Mouse (Mus musculus) v-Abl transformed pro-B cells (cell line): ENCODE data around the gene Atp2a1.

Source experiments
- in situ Hi-C, 2 experiments: fragments of 400-800 bp; cut with MboI; formaldehyde crosslinking; loops; one replicate each; pipeline ENCODE4 v1.15.1; 2025; ENCODE audit not compliant: unreplicated experiment in 2 of 2

Atp2a1 gene

DNA sequence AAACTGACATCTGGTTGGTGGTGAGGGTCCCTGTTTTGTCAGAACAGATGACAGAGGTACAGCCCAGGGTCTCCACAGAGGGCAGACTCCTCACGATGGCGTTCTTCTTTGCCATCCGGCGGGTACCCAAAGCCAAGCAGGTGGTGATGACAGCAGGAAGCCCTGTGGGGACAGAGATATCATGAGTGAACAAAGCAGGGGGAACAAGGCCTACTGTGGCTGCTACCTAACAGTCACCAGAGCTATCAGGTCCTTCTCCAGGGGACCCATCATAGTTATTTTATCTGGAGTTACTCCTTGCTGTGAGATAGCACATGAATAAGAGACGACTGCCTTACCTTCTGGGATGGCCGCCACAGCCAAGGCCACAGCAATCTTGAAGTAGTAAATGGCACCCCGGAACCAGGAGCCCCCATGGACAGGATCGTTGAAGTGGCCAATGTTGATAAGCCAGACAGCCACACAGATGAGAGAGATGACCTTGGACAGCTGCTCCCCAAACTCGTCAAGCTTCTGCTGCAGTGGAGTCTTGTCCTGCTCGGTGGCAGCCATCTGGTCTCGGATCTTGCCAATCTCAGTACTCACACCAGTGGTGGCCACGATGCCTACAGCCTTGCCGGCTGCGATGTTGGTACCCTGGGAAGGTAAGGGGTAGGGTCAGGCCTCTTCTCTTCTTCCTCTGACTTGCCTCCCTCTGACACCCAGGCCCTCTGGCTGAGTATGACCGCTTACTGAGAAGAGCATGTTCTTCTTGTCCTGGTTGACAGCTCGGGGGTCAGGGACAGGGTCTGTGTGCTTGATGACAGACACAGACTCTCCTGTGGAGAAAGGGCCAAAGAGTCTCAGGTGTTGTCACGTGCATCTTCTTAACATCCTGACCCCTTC is 6.3 kb downstream of the Atp2a1 start:
- in situ Hi-C loops: no loop called here

DNA sequence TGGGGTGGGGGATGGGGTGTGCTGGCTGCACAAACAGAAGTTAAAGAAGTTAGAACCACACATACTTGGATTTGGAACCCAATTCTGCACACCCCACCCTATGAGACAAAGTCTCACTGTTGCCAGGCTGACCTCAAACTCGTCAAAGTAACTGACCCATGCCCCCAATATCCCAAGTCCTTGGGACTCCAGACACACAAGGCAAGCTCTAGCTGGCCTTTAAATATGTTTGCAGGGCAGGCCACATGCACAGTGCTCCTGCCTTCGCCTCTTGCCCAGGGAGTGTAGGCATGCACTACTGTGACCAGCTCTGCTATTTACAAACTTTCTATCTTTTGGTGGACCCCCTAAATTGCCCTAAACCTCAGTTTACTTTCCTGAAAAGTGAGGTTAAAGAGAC is 7.7 kb downstream of the Atp2a1 start:
- in situ Hi-C loops: no loop called here

DNA sequence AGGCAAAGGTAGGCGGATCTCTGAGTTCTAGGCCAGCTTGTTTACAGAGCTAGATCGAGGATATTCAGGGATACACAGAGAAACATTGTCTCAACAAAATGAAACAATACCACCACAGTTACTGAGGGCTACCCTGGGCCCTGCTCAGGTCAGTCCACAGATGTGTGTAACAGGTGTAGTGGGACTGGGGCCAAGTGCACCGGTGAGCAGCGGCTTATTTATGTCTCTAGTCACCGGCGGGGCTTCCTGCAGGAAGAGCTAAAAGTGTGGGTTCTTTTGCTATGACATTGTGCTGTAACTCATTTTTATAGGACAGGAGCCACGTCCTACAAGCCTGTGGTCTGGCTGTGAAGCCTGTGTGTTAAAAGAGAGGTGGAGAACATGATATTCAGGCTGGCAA is 9.0 kb downstream of the Atp2a1 start:
- in situ Hi-C loops: no loop called here

DNA sequence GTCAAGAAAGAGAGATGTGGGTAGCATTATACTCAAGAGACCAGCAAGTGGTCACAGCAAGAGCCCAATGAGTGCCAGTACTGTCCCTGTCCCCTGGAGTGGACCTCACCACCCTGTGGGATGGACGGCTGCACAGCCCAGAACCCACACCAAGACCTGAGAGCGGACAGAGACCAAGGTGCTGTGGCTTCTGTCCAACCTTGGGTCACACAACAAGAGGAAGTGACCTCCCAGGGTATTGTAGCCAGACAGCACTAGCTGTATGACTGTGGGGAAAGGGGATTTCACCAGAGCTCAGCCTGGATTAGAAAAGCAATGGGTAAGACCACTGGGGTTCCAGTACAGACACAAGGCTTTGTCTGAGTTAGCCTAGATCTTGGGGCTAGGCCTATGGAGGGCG is 10.7 kb downstream of the Atp2a1 start:
- in situ Hi-C loops: no loop called here

DNA sequence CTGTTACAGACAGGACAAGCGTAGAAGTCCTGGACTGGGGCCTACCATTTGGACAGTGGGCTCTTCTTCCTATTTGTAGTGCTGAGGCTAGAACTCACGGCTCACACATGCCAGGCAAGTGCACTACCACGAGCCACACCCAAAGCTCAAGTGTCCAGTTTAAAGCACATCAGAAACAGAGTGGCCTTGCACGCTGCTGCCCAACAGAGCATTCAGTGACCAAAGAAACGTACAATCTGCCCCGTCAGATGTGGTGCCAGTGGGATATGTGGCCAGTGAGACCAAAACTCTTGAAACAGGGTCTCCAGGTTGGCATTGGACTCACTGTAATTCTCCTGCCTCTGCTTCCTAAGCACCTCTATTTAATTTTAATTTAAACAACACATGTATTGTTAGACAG is 12.3 kb downstream of the Atp2a1 start:
- in situ Hi-C loops: no loop called here

DNA sequence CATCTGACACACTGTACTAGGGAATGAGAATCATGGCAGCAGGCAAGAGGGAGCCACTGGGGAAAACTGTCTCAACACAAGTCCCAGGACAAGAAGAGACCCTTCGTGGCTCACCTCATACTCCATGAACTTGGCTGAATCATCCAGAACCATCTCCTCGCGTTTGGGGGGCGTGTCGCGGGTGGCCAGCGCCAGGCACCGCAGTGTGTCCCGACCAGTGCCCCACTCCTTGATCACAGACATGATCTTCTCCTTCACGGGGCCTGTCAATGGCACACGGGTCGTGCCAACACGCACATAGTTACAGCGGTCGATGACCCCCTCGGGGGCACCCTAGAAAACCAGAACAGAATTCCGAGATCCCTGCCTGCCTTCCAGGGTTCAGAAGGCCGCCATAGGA is 12.9 kb downstream of the Atp2a1 start:
- in situ Hi-C loops: no loop called here

DNA sequence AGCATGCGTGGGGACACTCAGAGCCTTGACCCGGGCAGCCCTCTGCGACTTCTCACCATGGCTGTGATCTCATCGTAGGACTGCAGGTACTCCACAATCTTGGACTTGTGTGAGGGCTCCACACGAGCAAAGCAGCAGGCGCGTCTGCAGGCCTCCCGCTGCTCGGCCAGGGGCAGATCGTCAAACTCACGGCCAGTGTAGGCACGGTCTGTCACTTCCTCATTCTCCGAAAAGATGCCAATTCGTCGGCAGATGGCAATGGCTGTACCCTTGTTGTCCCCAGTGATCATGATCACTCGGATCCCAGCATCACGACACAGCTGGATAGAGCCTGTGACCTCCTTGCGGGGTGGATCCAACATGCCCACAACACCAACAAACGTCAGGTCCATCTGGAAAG is 14.4 kb downstream of the Atp2a1 start:
- in situ Hi-C loops: no loop called here

DNA sequence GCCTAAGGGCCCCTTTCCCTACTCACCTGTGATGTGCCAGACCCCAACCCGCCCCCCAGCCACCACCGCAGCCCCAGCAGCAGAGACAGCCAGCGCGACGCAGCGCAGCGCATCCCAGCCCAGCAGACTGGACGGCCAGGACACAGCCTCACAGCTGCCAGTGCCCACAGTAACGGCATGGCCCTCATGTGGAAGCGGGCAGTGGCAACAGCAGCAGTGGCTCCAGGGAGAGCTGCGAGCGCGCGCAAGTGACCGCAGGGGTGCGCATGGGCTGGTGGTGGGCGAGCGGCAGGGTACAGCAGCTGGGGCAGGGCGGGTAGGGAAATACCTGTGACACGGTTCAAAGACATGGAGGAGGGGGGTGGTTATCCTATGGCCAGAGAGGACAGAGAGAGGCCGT is 16.7 kb downstream of the Atp2a1 start:
- in situ Hi-C loops: no loop called here

DNA sequence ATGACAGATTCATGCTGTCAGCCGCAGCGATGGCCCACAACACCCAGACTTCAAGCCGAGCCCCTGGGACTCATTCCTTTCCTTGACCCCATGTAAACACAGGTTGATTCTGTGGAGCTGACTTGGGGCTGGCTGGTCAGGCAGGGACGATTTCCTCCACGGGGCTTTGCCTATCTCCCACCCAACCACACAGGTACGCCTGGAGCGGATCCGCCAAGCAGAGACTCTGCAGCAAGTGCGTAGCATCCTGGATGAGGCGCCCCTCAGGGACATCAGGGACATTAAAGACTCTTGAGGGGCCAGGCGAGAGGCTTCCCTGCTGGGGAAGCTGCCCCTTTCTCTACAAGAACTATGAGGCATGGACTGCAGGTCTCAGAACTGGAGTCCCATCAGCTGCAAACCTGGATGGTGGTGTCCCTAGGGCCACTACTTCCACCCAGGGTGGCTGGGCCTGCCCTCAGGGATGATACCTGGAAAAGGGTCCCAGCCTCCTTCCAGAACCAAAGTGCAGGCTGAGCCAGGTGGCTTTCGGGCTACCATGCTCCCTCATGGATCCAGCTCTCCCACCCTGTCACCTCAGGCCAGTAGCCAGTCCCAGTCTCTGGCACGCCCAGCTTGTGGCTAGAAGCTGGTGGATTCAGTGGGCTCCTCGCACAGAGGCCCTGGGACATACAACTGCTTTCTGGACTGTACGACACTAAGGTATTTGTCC is 17.6 kb downstream of the Atp2a1 start:
- in situ Hi-C loops: no loop called here

DNA sequence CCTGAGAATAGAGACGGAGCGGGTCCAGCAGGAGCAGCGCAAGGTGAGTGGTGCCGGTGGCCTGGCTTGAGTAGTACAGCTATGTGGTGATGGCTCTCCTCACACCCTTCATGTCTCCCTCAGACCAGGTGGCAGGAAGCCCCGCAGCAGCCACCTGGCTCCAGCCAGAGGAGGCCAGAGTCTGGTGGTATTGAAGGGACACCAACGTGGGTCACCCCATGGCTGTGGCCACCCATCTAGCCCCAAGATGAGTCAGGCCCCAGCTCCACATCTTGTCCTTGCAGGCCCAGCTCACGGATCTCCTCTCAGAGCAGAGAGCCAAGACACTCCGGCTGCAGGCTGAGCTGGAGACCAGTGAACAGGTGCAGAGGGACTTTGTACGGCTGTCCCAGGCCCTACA is 18.4 kb downstream of the Atp2a1 start:
- in situ Hi-C loops: no loop called here

DNA sequence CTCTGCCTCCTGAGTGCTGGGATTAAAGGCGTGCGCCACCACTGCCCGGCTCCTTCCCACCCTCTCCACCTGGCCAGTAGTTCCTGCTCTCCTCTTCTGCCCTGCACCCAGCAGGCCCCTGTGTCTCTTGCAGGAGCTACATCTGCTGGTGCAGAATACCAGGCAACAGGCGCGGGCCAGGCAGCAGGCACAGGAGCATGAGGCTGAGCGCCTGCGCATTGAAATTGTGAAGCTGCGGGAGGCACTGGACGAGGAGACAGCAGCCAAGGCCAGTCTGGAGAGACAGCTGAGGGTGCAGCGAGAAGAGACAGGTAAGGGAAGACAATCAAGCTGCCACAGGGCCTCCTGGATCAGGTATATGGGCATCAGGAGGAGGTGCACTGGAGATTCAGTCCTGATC is 18.9 kb downstream of the Atp2a1 start:
- in situ Hi-C loops: no loop called here

DNA sequence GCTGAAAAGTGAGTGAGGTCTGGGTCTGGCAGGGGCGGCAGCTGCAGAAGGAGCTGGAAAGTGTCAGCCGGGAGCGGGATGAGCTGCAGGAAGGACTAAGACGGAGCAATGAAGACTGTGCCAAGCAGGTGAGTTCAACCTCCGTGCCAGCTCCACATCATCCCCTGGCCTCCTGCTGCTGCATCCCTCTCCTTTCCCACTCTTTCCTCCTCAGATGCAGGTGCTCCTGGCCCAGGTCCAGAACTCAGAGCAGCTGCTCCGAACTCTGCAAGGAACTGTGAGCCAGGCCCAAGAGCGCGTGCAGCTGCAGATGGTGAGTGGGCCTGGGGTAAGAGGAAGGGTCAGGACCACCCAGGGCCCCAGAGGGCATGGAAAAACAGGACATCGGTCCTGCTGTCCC is 22.8 kb downstream of the Atp2a1 start:
- in situ Hi-C loops: no loop called here

DNA sequence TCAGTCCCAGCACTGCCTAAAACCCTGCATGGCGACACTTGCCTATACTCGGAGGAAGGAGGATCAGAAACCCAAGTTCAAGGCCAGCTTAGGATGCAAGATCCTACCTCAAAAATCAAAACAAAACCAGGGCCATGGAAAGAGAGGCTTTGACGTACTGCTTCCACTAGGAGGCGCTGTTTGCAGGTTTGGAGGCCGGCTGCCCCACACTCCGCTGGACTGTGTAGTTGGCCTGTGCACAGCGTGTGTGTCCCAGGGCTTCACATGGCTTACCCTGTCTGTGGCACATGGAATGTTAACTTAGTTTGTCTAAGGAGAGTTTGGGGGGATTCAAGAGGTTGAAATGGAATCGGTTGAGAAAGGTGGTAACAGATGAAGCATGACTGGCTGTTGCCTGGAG is 26.1 kb downstream of the Atp2a1 start:
- in situ Hi-C loops: loop anchor here (5.0 kb wide), 3 partner anchors 35 to 90 kb away; partner anchors contain the start of gene Nfatc2ip (in 2 of the 2)

DNA sequence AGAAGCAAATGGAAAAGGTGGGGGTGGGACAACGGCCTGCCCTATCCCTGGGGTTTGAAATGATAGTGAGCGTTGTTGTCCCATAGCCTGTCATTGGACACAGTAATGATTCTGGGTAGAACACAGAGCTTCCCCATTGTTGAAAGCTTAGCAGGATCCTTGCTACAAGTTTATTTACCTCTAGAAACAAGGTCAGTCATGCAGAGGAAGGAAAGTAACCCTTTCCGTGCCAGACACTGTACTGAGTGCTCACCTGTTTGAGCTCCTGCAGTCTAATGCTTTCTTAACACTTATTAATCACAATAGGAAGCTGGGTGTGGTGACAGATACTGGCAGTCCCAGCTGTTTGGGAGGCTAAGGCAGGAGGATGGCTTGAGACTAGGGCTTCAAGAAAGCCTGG is 27.1 kb downstream of the Atp2a1 start:
- in situ Hi-C loops: loop anchor here (5.0 kb wide), 3 partner anchors 36 to 92 kb away; partner anchors contain the start of gene Nfatc2ip (in 2 of the 2)

DNA sequence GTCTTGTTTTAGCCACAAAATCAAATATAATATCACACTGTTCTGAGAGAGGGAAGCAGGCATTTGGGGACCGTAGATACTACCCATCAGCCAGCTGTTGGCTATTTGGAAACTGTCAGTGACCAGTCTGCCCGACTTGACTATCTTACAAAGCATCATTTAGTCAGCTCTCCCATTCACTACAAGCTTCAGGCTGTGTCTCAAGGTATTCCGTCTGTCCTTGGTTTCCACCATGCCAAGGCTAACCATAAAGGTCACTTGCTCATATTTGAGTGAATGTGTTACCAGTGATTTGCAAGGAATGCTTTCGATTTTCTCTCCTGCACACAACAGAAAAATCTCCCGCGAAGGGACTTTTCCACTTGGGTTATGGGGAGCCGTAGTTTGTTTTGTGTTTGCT is 28.2 kb downstream of the Atp2a1 start:
- in situ Hi-C loops: loop anchor here (5.0 kb wide), 3 partner anchors 37 to 93 kb away; partner anchors contain the start of gene Nfatc2ip (in 2 of the 2)

DNA sequence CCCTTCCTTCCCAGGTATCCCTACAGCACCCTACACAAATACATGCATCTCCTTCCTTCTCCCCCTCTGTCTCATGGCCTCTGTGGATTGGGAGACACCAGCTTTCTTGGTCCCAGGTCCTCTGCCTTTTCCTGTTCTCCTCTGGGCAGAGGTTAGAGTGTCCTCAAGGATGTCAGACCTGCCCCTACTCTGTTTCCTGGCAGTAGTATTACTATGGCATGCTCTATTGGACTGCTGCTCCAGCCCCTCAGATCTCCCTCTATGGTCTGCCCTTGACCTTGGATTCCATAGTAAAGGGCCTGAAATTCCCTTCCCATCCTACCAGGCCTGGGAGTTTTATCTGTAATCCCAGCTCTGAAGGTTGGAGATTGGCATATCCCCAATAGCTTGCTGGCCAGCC is 32.7 kb downstream of the Atp2a1 start:
- in situ Hi-C loops: no loop called here

DNA sequence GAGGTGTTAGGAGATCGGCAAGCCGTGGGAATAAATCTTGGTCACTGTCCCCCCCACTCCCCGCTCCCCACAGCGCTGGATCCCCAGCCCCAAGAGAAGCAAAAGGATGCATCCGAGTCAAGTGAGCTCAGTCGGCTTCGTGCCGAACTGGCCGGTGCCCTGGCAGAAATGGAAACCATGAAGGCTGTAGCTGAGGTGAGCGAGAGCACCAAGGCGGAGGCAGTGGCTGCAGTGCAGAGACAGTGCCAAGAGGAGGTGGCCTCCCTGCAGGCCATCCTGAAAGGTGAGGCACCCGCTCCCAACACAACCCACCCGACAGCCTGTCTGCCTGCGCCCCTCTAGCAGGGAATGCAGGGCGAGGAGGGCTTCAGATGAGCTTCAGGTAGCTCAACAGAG is 33.4 kb downstream of the Atp2a1 start:
- in situ Hi-C loops: no loop called here

DNA sequence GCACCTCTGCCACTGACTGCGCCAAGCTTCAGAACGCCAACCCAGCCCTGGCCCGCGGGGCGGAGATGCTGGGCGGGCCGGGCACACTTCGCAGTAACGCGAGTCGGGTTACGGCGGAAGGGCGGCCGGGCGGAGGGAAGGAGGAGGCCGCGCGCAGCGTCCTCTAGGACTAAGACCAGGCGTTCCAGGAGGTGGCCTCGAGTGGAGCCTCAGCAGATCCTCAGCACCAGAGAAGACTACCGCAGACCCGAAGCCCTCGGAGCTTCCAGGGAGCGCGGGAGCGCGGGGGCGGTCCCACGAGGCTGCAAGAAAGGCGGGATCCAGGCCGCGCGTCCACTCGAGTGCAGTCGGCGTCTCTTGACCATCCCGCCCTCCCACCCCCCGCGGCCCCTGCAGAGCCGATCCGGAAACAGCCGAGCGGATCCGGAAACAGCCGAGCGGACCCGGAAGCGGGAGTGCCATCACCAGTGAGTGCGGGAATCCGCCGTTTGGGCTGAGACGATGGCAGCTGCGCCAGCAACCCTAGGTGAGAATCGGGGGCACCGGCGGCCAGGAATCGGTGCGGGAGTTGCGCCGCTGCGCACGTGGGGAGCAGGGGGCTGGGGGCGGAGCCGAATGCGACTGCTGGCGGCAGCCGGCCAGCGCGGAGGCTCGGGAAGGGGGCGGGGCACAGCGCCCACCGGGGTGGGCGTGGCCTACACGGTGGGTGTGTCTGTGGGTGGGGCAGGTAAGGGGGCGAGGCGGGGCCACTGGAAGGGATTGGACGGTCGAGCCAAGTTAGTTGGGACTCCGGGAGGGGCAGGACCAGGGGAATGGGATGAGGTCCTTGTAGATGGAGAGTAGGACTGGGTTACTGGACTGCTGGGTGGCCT is 34.0 kb downstream of the Atp2a1 start, which contains the start of gene Rabep2:
Rabep2 (plus strand) TSS at position 129 of the 872 bp plus-strand sequence.
- in situ Hi-C loops: no loop called here

DNA sequence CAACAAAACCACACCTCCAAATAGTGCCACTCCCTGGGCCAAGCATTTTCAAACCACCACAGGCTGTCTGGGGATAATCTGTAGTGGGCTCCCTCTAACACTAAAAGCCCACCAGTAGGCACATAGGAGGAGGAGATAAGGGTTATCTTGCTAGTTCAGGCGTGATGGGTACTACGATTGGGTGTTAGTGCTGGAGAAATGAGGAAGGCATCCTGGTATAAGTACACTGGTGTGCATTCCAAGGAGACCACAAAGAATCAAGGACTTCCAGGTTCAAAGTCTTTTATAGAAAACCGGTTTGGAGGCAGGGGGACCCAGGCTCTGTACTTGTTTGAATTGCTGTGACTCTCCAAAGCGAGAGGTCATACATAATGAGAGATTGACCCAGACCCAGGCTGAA is 34.8 kb downstream of the Atp2a1 start:
- in situ Hi-C loops: no loop called here

DNA sequence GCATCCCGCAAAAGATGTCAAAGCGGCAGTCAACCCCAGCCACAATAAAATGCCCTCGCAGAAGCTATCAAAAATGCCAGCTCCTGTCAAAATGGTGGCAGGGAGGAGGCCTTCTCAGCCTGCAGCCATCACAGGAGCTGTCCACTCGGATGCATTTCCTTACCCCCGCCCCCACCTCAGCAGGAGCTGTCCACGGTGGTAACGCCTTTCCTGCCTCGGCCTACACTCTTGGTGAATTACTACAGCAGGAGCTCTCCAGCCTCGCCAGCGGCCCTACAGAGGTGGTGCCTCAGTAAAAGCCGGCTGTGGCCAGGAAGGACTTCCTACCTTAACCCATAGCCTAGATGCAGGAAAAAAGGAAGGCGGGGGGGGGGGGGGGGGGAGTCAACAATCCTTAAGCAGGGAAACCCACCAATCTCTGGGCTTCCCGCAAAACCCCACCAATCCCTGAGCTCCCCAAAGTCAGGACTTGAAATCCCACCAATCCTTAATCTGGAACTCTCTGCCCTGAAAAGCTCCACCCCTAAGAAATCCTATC is 35.5 kb downstream of the Atp2a1 start:
- in situ Hi-C loops: no loop called here

DNA sequence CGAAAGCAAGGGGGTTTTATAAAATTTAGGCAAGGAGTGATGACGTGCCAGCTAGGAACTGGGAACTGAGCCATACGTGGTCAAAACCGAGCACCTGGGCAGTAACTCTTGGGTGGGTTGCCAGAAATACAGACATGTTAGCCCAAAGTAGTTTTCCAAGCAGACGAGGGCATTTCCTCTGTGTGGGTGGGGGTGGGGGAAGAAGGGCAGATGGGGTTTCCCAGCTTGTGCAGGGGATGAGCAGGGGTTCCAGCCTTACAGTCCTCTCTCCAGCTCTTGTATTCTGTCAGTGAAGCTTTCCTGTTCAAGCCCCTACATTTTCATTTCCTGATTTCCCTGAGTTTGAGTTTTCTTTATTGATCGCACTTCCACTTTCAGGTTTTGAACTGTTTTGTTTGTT is 38.7 kb downstream of the Atp2a1 start:
- in situ Hi-C loops: no loop called here
